Mouse (Mus musculus): ENCODE measurements around the gene Arhgef6. TPM values are rescaled to one million over a fixed set of nuclear protein-coding genes. Genes with fewer than 3 reads are reported as not detected.

Arhgef6 gene
- polyA plus RNA-seq, 1 experiment, result 21.6 TPM

DNA sequence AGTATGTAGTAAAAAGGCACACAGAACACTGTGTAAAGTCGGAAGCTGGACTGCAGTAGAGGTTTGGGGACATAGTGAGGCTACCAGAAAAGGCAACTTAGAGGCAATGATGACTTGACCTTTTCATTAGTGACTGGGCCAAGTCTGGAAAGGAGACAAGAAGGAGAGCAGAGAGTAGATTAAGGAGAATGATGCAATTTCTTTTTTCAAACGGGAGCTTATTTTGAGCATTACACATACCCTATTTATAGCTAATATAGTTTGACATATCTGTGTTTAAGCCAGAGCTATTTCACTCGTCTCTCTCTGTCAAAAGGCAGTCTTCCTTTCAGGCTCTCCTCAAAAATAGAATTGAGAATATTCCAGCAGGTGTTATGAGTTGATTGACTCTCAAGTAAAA is 50.1 kb downstream of the Arhgef6 start:
- no peak for DNase-seq
- no peak overlapping the region for H3K4me3 ChIP-seq (replicated peaks; ENCODE audit: insufficient read depth, low read depth, low read length)
- no peak overlapping the region for H3K27ac ChIP-seq (ENCODE audit: insufficient read depth, low read length)
- no peak for TF ChIP-seq CTCF (IDR thresholded peaks at IDR 0.05; ENCODE audit: borderline replicate concordance, insufficient read depth, low read depth, low read length)
- TF ChIP-seq POLR2A (IDR thresholded peaks at IDR 0.05; ENCODE audit: borderline replicate concordance, insufficient read depth, low read length), result no peak
- no peaks in the 10 kb centered on the region for H3K4me1 ChIP-seq (ENCODE audit: control insufficient read depth, insufficient read depth, low read length)
- 63% methylated on average over 3 of the region's 3 CpGs for WGBS
- H3K27me3 ChIP-seq (ENCODE audit: control insufficient read depth, insufficient read depth, low read length), result no peaks in the 10 kb centered on the region

DNA sequence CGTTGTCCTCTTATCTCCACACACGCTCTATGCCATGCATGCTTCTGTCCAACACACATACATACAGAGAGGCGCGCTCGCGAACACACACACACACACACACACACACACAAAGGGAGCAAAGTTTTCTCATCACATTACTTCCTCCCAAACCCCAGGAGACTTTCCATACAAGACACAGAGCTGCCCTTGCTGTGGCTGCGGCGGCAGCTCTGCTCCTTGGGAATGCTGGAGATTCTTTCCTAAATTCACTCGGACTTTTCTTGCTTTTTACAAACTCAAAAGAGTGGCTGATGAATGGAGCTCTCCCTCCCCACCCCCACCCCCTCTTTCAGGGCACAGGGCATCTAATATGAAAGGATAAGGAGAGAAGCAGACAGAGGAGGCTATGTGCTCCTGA is 52.2 kb downstream of the Arhgef6 start:
- no peaks in the 10 kb centered on the region for H3K4me1 ChIP-seq (ENCODE audit: control insufficient read depth, insufficient read depth, low read length)
- no peak for TF ChIP-seq CTCF (IDR thresholded peaks at IDR 0.05; ENCODE audit: borderline replicate concordance, insufficient read depth, low read depth, low read length)
- no peak for TF ChIP-seq POLR2A (IDR thresholded peaks at IDR 0.05; ENCODE audit: borderline replicate concordance, insufficient read depth, low read length)
- WGBS, result 56% methylated on average over 9 of the region's 9 CpGs
- no peak overlapping the region for H3K4me3 ChIP-seq (replicated peaks; ENCODE audit: insufficient read depth, low read depth, low read length)
- no peaks in the 10 kb centered on the region for H3K27me3 ChIP-seq (ENCODE audit: control insufficient read depth, insufficient read depth, low read length)
- no peak overlapping the region for H3K27ac ChIP-seq (ENCODE audit: insufficient read depth, low read length)
- DNase-seq, result no peak

DNA sequence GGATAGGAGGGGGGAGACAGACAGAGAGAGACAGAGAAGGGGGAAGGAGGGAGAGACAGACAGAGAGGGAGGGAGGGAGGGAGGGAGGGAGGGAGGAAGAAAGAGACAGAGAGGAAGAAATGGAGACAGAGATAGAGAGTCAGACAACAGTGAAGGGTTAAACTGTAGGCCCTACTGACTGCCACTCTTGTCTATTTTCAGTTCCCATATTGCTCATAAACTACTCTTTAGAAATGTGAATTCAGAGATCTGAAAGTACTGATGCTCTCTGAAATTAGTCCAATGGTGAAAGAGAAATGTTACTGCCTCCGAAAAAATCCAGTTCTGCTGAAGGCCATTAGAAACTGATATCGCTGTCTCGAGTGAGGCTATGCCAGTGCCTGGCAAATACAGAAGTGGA is 56.3 kb downstream of the Arhgef6 start:
- DNase-seq, result no peak
- no peak for TF ChIP-seq CTCF (IDR thresholded peaks at IDR 0.05; ENCODE audit: borderline replicate concordance, insufficient read depth, low read depth, low read length)
- TF ChIP-seq POLR2A (IDR thresholded peaks at IDR 0.05; ENCODE audit: borderline replicate concordance, insufficient read depth, low read length), result no peak
- Histone ChIP-seq H3K27me3 (ENCODE audit: control insufficient read depth, insufficient read depth, low read length) (no peaks in the 10 kb centered on the region), H3K4me1 (ENCODE audit: control insufficient read depth, insufficient read depth, low read length) (no peaks in the 10 kb centered on the region), H3K27ac (ENCODE audit: insufficient read depth, low read length) (no peak overlapping the region), H3K4me3 (replicated peaks; ENCODE audit: insufficient read depth, low read depth, low read length) (no peak overlapping the region)
- 94% methylated on average over 3 of the region's 3 CpGs for WGBS

DNA sequence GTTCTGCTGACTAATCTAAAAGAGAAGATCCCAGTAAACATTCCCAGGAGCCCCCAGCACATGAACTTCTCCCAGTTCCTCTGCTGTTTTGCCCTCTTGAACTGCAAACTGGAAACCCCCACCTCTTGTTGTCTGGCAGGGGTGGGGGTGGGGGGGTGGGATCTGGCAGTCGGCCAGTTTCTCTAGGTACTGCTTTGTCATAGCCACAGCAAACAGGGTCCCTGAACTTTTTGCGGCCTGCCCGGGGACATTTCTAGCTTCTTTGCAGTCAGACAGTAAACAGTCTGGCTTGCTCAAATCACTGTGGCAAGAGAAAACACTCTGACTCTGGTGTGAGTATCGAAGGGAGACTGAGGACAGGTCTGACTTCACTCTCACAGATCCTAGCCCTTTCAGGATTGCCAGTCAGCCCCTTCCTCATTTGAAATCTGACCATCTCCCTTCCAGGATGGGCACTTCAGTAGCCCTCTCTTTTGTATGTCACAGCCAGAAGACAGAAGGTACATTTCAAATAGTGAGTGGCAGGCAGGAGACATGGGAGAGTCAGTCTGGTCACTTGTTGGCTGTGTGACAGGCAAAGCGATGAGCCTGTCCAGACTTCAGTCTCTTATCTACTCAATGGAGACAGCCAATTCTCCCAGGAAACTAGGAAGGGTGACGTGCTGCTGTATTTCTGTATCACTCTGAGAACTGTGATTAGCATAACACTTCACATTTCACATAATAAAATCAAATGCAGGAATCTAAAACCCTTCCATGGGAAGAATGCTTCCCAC is 60.8 kb downstream of the Arhgef6 start:
- no peaks in the 10 kb centered on the region for H3K27me3 ChIP-seq (ENCODE audit: control insufficient read depth, insufficient read depth, low read length)
- TF ChIP-seq POLR2A (IDR thresholded peaks at IDR 0.05; ENCODE audit: borderline replicate concordance, insufficient read depth, low read length), result no peak
- TF ChIP-seq CTCF (IDR thresholded peaks at IDR 0.05; ENCODE audit: borderline replicate concordance, insufficient read depth, low read depth, low read length), result no peak
- H3K27ac ChIP-seq (ENCODE audit: insufficient read depth, low read length), result no peak overlapping the region
- no peak overlapping the region for H3K4me3 ChIP-seq (replicated peaks; ENCODE audit: insufficient read depth, low read depth, low read length)
- WGBS, result 16% methylated on average over 6 of the region's 6 CpGs
- H3K4me1 ChIP-seq (ENCODE audit: control insufficient read depth, insufficient read depth, low read length), result no peaks in the 10 kb centered on the region
- DNase-seq, result no peak

DNA sequence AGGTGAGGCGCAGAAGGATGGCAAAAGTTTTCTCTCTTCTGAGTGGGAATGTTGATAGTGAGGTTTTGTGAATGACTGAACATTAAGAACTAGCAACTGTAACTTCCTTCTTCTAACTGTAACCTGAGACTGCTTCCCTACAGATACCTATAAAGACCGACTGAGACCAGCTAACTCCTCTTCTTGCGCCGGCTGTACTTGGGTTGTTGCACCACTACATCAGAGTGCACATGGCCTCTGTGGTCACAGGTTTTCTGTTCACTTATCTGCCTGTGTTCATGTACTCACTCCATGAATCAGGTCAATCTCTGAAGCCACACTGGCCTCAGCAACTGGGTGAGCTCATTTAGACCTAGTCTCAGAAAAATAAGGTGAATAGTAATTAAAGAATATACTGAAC is 75.0 kb downstream of the Arhgef6 start:
- TF ChIP-seq CTCF (IDR thresholded peaks at IDR 0.05; ENCODE audit: borderline replicate concordance, insufficient read depth, low read depth, low read length) (no peak), POLR2A (IDR thresholded peaks at IDR 0.05; ENCODE audit: borderline replicate concordance, insufficient read depth, low read length) (no peak)
- DNase-seq, result no peak
- Histone ChIP-seq H3K27me3 (ENCODE audit: control insufficient read depth, insufficient read depth, low read length) (no peaks in the 10 kb centered on the region), H3K27ac (ENCODE audit: insufficient read depth, low read length) (no peak overlapping the region), H3K4me3 (replicated peaks; ENCODE audit: insufficient read depth, low read depth, low read length) (no peak overlapping the region), H3K4me1 (ENCODE audit: control insufficient read depth, insufficient read depth, low read length) (no peaks in the 10 kb centered on the region)
- WGBS, result 82% methylated on average over 4 of the region's 4 CpGs

DNA sequence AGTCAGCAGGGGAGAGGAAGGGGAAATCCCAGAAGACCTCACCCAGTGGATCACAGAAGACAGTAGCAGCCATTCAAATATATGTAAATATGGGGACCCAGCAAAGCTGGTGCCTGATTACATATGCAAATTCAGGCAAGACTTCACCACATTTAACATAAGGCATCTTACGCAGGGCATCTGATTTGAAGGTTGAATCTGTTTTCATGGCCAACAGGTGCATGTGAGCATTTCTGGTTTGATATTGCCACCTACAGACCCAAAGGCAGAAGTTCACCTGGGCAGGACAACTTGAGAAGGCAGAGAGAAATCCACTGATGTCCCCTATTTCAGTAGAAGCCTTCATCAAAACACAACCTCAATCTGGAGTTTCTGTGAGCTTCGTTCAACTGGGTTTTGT is 77.8 kb downstream of the Arhgef6 start:
- Histone ChIP-seq H3K4me1 (ENCODE audit: control insufficient read depth, insufficient read depth, low read length) (no peaks in the 10 kb centered on the region), H3K27ac (ENCODE audit: insufficient read depth, low read length) (no peak overlapping the region), H3K4me3 (replicated peaks; ENCODE audit: insufficient read depth, low read depth, low read length) (no peak overlapping the region), H3K27me3 (ENCODE audit: control insufficient read depth, insufficient read depth, low read length) (no peaks in the 10 kb centered on the region)
- TF ChIP-seq POLR2A (IDR thresholded peaks at IDR 0.05; ENCODE audit: borderline replicate concordance, insufficient read depth, low read length) (no peak), CTCF (IDR thresholded peaks at IDR 0.05; ENCODE audit: borderline replicate concordance, insufficient read depth, low read depth, low read length) (0 out of 2 replicates have a peak, but pooled peaks have one; percentile 30)
- WGBS, result 50% methylated on average over 2 of the region's 2 CpGs
- DNase-seq, result no peak

DNA sequence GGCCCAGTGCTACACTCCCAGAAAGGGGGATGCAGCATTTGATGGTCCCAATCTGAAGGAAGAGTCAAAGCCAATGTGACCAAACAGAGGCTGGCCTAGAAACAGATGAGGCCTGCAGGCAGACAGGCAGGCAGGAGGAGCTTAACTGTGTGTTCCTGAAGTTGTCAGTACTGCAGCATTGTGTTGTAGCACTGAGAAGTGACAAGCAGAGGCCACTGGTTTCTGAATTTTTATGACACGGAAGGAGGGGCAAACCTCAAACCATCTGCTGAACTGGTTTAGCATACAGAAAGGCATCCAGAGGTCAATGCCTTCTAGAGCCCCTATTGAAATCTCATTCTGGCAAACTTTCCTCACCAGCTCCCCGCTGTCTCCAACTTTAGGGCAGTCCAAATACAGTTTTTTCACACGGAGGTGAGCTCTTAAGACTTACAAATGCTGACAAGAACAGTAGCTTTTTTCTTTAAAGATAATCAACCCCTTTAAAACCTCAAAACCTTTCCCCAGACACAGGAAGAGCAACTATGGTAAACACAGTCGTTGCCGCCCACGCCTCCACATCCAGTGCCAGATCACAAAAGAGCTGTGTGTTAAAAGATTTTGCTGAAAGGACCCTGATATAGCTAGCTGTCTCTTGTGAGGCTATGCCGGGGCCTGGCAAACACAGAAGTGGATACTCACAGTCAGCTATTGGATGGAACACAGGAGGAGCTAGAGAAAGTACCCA is 85.0 kb downstream of the Arhgef6 start:
- H3K27me3 ChIP-seq (ENCODE audit: control insufficient read depth, insufficient read depth, low read length), result no peaks in the 10 kb centered on the region
- 42% methylated on average over 7 of the region's 7 CpGs for WGBS
- TF ChIP-seq POLR2A (IDR thresholded peaks at IDR 0.05; ENCODE audit: borderline replicate concordance, insufficient read depth, low read length) (no peak), CTCF (IDR thresholded peaks at IDR 0.05; ENCODE audit: borderline replicate concordance, insufficient read depth, low read depth, low read length) (no peak)
- no peak for DNase-seq
- H3K27ac ChIP-seq (ENCODE audit: insufficient read depth, low read length), result no peak overlapping the region
- no peaks in the 10 kb centered on the region for H3K4me1 ChIP-seq (ENCODE audit: control insufficient read depth, insufficient read depth, low read length)
- H3K4me3 ChIP-seq (replicated peaks; ENCODE audit: insufficient read depth, low read depth, low read length), result no peak overlapping the region

DNA sequence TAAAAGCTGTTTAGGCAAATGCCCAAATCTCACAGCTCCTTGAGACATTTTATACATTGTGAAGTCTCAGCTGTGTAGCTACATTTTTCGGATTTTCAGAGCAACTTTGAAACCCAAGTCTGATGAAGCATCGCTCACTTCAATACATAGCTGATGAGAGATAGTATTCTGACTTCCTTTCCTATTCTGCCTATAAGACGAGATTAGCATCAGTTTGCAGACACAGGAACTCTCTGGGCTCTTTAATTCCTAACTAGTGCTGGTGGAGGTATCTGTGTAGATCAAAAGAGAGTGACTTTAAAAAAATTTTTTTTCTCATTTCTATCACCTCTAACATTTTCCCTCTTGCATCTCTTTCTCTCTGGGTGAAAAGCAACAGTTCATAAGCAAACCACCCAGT is 100.0 kb downstream of the Arhgef6 start:
- H3K4me3 ChIP-seq (replicated peaks; ENCODE audit: insufficient read depth, low read depth, low read length), result no peak overlapping the region
- WGBS, result 78% methylated on average over 3 of the region's 3 CpGs
- TF ChIP-seq POLR2A (IDR thresholded peaks at IDR 0.05; ENCODE audit: borderline replicate concordance, insufficient read depth, low read length), result no peak
- TF ChIP-seq CTCF (IDR thresholded peaks at IDR 0.05; ENCODE audit: borderline replicate concordance, insufficient read depth, low read depth, low read length), result no peak
- H3K4me1 ChIP-seq (ENCODE audit: control insufficient read depth, insufficient read depth, low read length), result no peaks in the 10 kb centered on the region
- no peak for DNase-seq
- H3K27me3 ChIP-seq (ENCODE audit: control insufficient read depth, insufficient read depth, low read length), result no peaks in the 10 kb centered on the region
- H3K27ac ChIP-seq (ENCODE audit: insufficient read depth, low read length), result no peak overlapping the region
